Mouse (Mus musculus): ENCODE results near the gene Upp1. TPM values are rescaled to one million over a fixed set of nuclear protein-coding genes. Genes with fewer than 3 reads are reported as not detected.

Upp1 gene
- 1 to 10 TPM; 5.3 to 9.8 TPM for total RNA-seq (2021)
- long read RNA-seq, experiment 1, transcript Upp1-202 (9 exons, 1,157 nt), result major isoform, 5 of 11 reads
- long read RNA-seq, experiment 1, partial matches to known transcripts, result 1 of 11 reads
- long read RNA-seq, experiment 1, other reads (novel, unspliced or antisense), result 1 of 11 reads
- long read RNA-seq, experiment 2, partial matches to known transcripts, result 0 of 3 reads
- long read RNA-seq, experiment 2, other reads (novel, unspliced or antisense), result 0 of 3 reads

GRCm38 (mm10) chr11:9118050-9118420 lies at the start of gene Upp1:
Upp1 (plus strand) TSS chr11:9118103.
- no peak for DNase-seq

GRCm38 (mm10) chr11:9076444-9076843 lies 41.5 kb upstream of the Upp1 start:
- no peak for DNase-seq

- no peak for DNase-seq
These were observed 4.7 kb upstream of the Upp1 start for GRCm38 (mm10) chr11:9113189-9113588.

- DNase-seq, result no peak
These were observed 2.4 kb upstream of the Upp1 start for GRCm38 (mm10) chr11:9115367-9116120.

GRCm38 (mm10) chr11:9116121-9116520 lies 1.8 kb upstream of the Upp1 start:
- no peak for DNase-seq

GRCm38 (mm10) chr11:9116916-9117315 lies 987 bp upstream of the Upp1 start:
- DNase-seq, result no peak

- DNase-seq, result peak; percentile 87 to 88
These were observed 399 bp upstream of the Upp1 start for GRCm38 (mm10) chr11:9117358-9118049.

- peak; percentile 80 to 81 for DNase-seq
These were observed 668 bp downstream of the Upp1 start for GRCm38 (mm10) chr11:9118421-9119121.

GRCm38 (mm10) chr11:9119231-9120020 lies 1.5 kb downstream of the Upp1 start:
- DNase-seq, result no peak

GRCm38 (mm10) chr11:9122315-9122714 lies 4.4 kb downstream of the Upp1 start:
- DNase-seq, result no peak

GRCm38 (mm10) chr11:9126373-9127107 lies 8.6 kb downstream of the Upp1 start:
- DNase-seq, result peak in 1 of 2 experiments; percentile 8

GRCm38 (mm10) chr11:9128110-9128509 lies 10.2 kb downstream of the Upp1 start:
- no peak for DNase-seq

- DNase-seq, result no peak
These were observed 11.6 kb downstream of the Upp1 start for GRCm38 (mm10) chr11:9129528-9129927.

GRCm38 (mm10) chr11:9131688-9132087 lies 13.8 kb downstream of the Upp1 start:
- no peak for DNase-seq

- DNase-seq, result peak in 1 of 2 experiments; percentile 13
These were observed 17.8 kb downstream of the Upp1 start for GRCm38 (mm10) chr11:9135589-9136246.

GRCm38 (mm10) chr11:9136471-9136870 lies 18.6 kb downstream of the Upp1 start:
- DNase-seq, result peak; percentile 77 to 82

- DNase-seq, result no peak
These were observed 27.2 kb downstream of the Upp1 start for GRCm38 (mm10) chr11:9145113-9145512.

- no peak for DNase-seq
These were observed 28.2 kb downstream of the Upp1 start for GRCm38 (mm10) chr11:9146115-9146514.

- no peak for DNase-seq
These were observed 28.8 kb downstream of the Upp1 start for GRCm38 (mm10) chr11:9146683-9147082.

- DNase-seq, result peak; percentile 44 to 46
These were observed 30.3 kb downstream of the Upp1 start for GRCm38 (mm10) chr11:9148206-9148605.

Measured in adrenal gland, postnatal 36 days (tissue).